Mouse (Mus musculus): ENCODE results near the gene Smok3a. TPM values are rescaled to one million over a fixed set of nuclear protein-coding genes. Genes with fewer than 3 reads are reported as not detected.

Gene Smok3a
- total RNA-seq, 4 experiments from 2014 or later: not detected

Other genes starting within 250 kb of the Smok3a start
- 10 to 100 TPM; 11.5 to 16.3 (median 14.1) TPM for gene Ppp1r35, start 242.4 kb upstream of the Smok3a start, total RNA-seq (2022)
- gene Mepce, start 233.6 kb upstream of the Smok3a start, total RNA-seq (2022): 10 to 100 TPM; 44.6 to 52.9 (median 48.3) TPM
- gene Zcwpw1, start 233.5 kb upstream of the Smok3a start, total RNA-seq (2022): 1 to 10 TPM; 6.7 to 9.1 (median 7.5) TPM
- gene Pilra, start 185.0 kb upstream of the Smok3a start, total RNA-seq (2022): 1 to 10 TPM in 3 of 4 experiments, under 1 TPM in 1; 0.23 to 4.3 (median 2.6) TPM
- gene Pilrb1, start 163.2 kb upstream of the Smok3a start, total RNA-seq (2022): under 1 TPM in 2 of 4 experiments, not detected in 2; 0.57 to 0.58 TPM
- gene Pilrb2, start 149.4 kb upstream of the Smok3a start, total RNA-seq (2022): under 1 TPM in 1 of 4 experiments, not detected in 3; 0.27 TPM
- gene Cyp3a13, start 99.6 kb upstream of the Smok3a start, total RNA-seq (2022): under 1 TPM; 0.14 to 0.49 (median 0.31) TPM
- 10 to 100 TPM; 21.7 to 35.9 (median 28.1) TPM for gene Gjc3, start 58.2 kb upstream of the Smok3a start, total RNA-seq (2022)
- gene Azgp1, start 39.7 kb upstream of the Smok3a start, total RNA-seq (2022): not detected
- gene Smok3b, start 168 bp downstream of the Smok3a start, total RNA-seq (2022): not detected
- not detected for gene Smok3c, start 31.9 kb downstream of the Smok3a start, total RNA-seq (2022)
- 10 to 100 TPM; 40.0 to 46.4 (median 43.2) TPM for gene Zkscan1, start 63.8 kb downstream of the Smok3a start, total RNA-seq (2022)
- 10 to 100 TPM; 13.4 to 17.5 (median 15.9) TPM for gene Zscan21, start 95.6 kb downstream of the Smok3a start, total RNA-seq (2022)
- 10 to 100 TPM; 10.1 to 14.6 (median 13.2) TPM for gene Zfp113, start 134.5 kb downstream of the Smok3a start, total RNA-seq (2022)
- gene Cops6, start 139.8 kb downstream of the Smok3a start, total RNA-seq (2022): 100 to 1,000 TPM; 132 to 137 (median 134) TPM
- 10 to 100 TPM; 24.7 to 32.5 (median 28.9) TPM for gene Ap4m1, start 150.7 kb downstream of the Smok3a start, total RNA-seq (2022)
- gene Mcm7, start 151.2 kb downstream of the Smok3a start, total RNA-seq (2022): 10 to 100 TPM; 14.1 to 17.9 (median 16.0) TPM
- gene Taf6, start 166.2 kb downstream of the Smok3a start, total RNA-seq (2022): 10 to 100 TPM; 37.9 to 42.7 (median 39.1) TPM
- 10 to 100 TPM; 12.1 to 14.7 (median 13.6) TPM for gene Cnpy4, start 166.2 kb downstream of the Smok3a start, total RNA-seq (2022)
- gene Mblac1, start 173.1 kb downstream of the Smok3a start, total RNA-seq (2022): 10 to 100 TPM in 2 of 4 experiments, 1 to 10 TPM in 2; 7.4 to 11.1 (median 9.5) TPM
- gene Nxpe5, start 204.6 kb downstream of the Smok3a start, total RNA-seq (2022): under 1 TPM in 2 of 4 experiments, not detected in 2; 0.19 to 0.37 TPM
- 10 to 100 TPM; 51.6 to 61.3 (median 58.0) TPM for gene Lamtor4, start 234.2 kb downstream of the Smok3a start, total RNA-seq (2022)
- gene BC037034, start 242.8 kb downstream of the Smok3a start, total RNA-seq (2022): 10 to 100 TPM; 64.7 to 74.1 (median 70.8) TPM